Mouse (Mus musculus) olfactory bulb, adult 2 months (tissue): ENCODE results near the gene Cadm1. TPM values are rescaled to one million over a fixed set of nuclear protein-coding genes. Genes with fewer than 3 reads are reported as not detected.

Source experiments
- H3K27ac ChIP-seq: fragments of 200-500 bp; 2 replicates; pipeline ENCODE4 v1.5.1; 2012; ENCODE audit warnings: low read depth, low read length; ENCODE audit not compliant: insufficient read depth
- H3K4me1 ChIP-seq: fragments of 200-500 bp; 2 replicates; pipeline ENCODE4 v1.6.1; 2012; ENCODE audit warnings: low read length; ENCODE audit not compliant: control insufficient read depth, insufficient read depth
- H3K4me3 ChIP-seq: fragments of 200-500 bp; 2 replicates; pipeline ENCODE4 v1.5.1; 2012; ENCODE audit warnings: mild to moderate bottlenecking, low read depth, low read length, moderate library complexity; ENCODE audit not compliant: insufficient read depth
- CTCF ChIP-seq: fragments of 200-500 bp; IDR thresholded peaks from 2 replicates; pipeline ENCODE4 v1.5.1; 2012; ENCODE audit warnings: low read depth, mild to moderate bottlenecking, low read length, moderate library complexity; ENCODE audit not compliant: insufficient read depth
- POLR2A ChIP-seq: fragments of 200-500 bp; IDR thresholded peaks from 2 replicates; pipeline ENCODE4 v1.6.1; 2012; ENCODE audit warnings: mild to moderate bottlenecking, low read depth, low read length, moderate library complexity; ENCODE audit not compliant: insufficient read depth
- WGBS: fragments of 180-500 bp; shearing (Covaris S2); methylation state at CpG from one replicate; pipeline ENCODE4 v1.1.7; 2018; 5-methylcytosine and 5-hydroxymethylcytosine counted together
- polyA plus RNA-seq: library from polyadenylated mRNA; stranded (reverse); fragments of >200 nt; gene quantifications from 2 replicates; pipeline ENCODE4 v1.2.4, GENCODE M21; 2012; ENCODE audit warnings: low replicate concordance; ENCODE audit not compliant: missing spikeins, insufficient read depth, insufficient read length

Cadm1 gene
- polyA plus RNA-seq, 1 experiment, result not detected

DNA sequence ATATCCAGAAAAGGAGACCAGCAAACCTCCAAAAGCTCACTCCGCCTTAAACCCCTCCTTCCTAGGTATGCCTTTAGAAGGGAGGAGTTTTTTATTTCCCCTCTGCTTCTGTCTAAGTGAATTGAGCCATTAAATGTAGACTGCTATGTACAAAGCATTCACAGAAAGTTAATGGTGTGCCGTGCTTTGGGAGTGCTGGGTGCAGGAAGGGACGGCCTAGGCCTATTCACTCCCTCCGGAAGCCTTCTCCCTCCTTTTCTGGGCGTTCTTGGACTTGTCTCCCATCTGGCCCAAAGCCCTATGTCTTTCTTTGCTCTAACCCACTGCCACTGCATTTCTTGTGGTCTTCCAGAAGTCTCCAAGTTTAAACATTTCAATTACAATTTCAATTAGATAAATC is 268.5 kb downstream of the Cadm1 start:
- Histone ChIP-seq H3K27ac (no peak overlapping the region), H3K4me1 (peaks cover 2% of the 10 kb centered on the region; the same call in 1 of the 2 replicates), H3K4me3 (no peak overlapping the region)
- WGBS, result 80% methylated on average over 5 of the region's 5 CpGs
- TF ChIP-seq POLR2A (no peak), CTCF (no peak)

DNA sequence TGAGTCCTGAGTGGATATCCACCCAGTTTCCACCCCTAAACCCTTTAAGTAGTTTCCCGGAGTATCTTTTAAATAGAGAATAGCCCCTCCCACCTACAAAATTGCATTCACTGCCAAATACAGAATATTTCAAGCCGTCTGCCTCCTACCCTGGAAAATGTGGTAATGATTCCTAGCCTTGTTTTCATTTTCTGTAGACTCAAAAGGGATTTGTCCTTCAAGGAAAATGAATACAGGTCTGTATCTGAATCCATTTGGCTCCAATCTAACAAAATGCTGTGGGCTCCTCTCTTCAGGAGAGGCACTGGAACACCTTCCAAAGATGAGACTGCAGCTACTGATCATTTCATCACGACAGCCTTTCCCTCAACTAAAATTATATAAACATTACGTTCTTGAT is 271.3 kb downstream of the Cadm1 start:
- Histone ChIP-seq H3K4me3 (no peak overlapping the region), H3K27ac (no peak overlapping the region), H3K4me1 (peaks cover 2% of the 10 kb centered on the region; the same call in 1 of the 2 replicates)
- WGBS, result 61% methylated on average over 4 of the region's 4 CpGs
- TF ChIP-seq CTCF, result no peak

DNA sequence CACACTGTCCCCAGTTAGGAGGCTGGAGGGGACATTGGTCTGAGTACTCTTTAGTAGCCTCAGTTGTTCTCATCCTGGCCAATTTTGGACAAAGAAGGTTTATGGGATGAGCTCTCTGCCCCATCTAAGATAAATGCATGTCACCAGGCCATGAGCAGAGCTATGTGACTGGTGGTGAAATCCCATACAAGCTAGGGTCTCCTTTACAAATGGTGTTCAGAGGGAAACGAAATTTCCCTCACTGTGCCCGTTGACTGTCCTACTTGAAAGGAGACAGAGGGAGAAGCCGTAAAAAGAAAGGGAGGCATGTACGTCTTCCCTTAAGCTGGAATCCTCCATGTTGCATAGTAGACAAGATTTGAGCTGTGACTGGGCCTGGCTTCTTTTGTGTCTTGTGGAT is 272.6 kb downstream of the Cadm1 start:
- TF ChIP-seq CTCF (no peak), POLR2A (no peak)
- H3K4me1 ChIP-seq, result peaks cover 2% of the 10 kb centered on the region; the same call in 1 of the 2 replicates
- H3K4me3 ChIP-seq, result no peak overlapping the region
- no peak overlapping the region for H3K27ac ChIP-seq
- WGBS, result 96% methylated on average over 4 of the region's 4 CpGs

DNA sequence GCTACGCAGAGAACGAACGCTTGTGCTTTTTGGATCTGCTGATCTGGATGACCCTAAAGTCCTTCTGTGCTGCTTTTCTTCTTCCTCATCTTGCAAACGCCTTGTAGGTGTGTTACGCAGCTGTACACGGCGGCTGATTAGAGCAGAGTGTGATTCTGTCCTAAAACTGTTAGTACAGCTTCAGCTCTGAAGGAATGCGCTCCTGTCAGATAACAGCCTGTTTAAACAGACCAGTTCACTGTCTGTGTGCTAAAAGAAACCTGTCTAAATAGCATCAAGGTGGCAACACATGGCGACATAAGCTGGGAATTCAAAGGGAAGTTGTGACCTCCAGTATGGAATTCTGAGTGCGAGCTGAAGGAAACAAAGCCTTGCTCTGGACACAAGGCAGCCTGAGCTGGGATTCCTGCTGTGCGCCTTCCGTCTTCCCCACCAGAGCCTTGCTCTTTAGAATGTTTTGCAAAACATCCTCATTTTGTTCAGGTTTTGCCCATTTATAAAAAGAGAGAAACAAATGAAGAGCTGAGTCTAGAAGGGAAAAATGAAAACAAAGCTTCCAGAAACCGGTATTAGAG is 273.6 kb downstream of the Cadm1 start:
- 83% methylated on average over 13 of the region's 13 CpGs for WGBS
- no peak overlapping the region for H3K27ac ChIP-seq

DNA sequence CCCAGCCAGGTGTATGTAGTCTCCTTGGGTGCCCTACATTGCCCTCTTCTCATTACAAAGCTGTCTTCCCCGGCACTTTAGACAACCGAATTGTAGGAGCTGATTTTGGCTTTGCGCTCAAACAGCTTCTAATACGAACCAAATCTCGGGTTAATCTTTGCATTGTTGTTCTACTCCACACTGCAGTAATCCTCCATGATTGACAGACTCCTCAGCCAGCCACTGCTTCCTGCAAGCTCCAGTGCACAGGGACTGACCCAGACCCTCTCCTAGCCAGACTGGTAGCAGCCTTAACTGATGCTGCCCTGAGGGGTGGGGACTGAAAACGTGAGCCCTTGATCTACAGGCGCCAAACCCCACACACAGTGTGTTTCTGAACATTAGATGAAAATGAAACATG is 275.7 kb downstream of the Cadm1 start:
- Histone ChIP-seq H3K27ac (no peak overlapping the region), H3K4me3 (no peak overlapping the region), H3K4me1 (no peaks in the 10 kb centered on the region)
- TF ChIP-seq POLR2A (no peak), CTCF (no peak)
- WGBS, result 86% methylated on average over 7 of the region's 7 CpGs

More for the DNA sequence above, 273.6 kb downstream of the Cadm1 start:
- no peak for TF ChIP-seq CTCF
- no peak for TF ChIP-seq POLR2A
- Histone ChIP-seq H3K4me1 (peaks cover 2% of the 10 kb centered on the region; the same call in 1 of the 2 replicates), H3K4me3 (no peak overlapping the region)

DNA sequence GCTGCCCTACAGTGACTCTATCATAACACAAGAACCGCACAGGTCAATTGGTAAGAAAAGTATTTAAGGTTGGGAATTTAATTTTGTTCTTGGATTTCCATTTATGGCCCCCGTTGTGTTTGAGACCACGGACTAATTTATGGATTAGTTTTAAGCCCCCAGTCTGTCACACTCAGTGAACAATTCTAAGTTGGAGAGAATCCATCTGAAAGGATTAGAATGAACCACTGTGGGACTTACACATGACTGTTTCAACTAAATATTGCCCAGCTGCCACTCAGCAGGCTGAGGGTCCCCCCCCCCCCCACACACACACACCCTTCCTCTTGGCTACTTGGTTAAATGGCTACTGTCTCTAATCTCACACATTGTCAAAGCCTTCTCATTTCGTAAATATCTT is 295.7 kb downstream of the Cadm1 start:
- WGBS, result 74% methylated on average over 4 of the region's 4 CpGs
- Histone ChIP-seq H3K4me3 (no peak overlapping the region), H3K4me1 (peaks cover 4% of the 10 kb centered on the region; the same call in 1 of the 2 replicates), H3K27ac (no peak overlapping the region)
- TF ChIP-seq POLR2A (no peak), CTCF (no peak)

DNA sequence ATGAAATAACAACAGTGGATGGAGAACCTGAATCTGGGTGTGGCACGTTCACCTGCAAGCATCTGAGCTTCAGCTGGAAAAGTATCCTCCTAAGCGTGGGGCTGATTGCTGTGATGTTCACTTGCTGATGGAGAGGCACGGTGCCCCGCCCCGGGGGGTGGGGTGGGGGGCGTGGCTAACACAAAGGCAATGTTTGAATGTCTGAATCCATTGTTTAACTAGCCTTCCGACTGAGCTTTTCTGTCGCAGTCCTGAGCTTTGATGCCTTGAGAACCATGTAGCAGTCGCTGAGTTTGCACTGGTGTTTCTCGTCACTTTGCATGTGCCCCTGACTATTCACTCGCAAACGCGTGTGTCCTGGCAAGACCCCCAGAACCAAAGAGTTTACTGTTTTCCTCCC is 298.8 kb downstream of the Cadm1 start:
- Histone ChIP-seq H3K4me1 (peaks cover 4% of the 10 kb centered on the region; the same call in 1 of the 2 replicates), H3K4me3 (no peak overlapping the region), H3K27ac (no peak overlapping the region)
- WGBS, result 26% methylated on average over 13 of the region's 13 CpGs
- no peak for TF ChIP-seq CTCF
- no peak for TF ChIP-seq POLR2A

DNA sequence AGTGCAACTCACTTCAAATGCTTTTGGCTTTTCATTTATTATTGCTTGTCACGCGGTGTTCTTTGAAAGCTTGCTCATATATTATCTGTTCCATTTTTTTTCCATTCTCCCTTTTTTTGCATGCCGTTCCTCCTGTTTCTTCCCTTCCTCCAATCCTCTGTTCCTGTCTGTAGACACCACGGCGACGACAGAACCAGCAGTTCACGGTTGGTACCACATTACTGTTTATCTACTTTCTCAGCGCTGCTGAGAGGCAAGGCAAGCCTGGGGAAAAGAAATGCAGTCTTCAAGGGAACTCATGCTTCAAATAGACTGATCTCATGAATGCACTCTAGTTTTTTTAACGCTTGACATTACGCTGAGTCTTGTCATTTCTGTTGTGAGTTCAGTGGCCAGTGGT is 299.2 kb downstream of the Cadm1 start:
- 52% methylated on average over 10 of the region's 10 CpGs for WGBS
- no peak for TF ChIP-seq POLR2A
- no peak for TF ChIP-seq CTCF
- H3K27ac ChIP-seq, result no peak overlapping the region
- no peak overlapping the region for H3K4me3 ChIP-seq
- peaks cover 4% of the 10 kb centered on the region; the same call in 1 of the 2 replicates for H3K4me1 ChIP-seq

DNA sequence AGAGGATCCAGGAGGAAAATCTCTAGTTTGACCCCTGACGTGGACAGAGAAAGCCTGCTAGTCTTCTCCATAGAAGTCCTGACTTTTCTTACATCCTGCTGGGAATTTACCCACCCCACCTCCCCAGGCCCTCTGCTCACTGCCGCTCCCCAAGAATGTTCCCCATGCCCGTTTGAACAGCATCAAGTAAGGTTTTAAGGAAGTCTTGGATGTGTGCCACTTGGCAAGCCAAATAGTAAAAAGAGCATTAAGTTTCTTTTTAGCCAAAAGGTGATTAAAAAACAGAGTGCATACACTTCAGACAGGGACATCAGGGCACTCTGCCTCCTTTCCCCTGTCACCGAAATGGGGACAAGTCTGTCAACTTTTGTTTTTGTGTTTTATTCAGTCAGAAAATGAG is 299.9 kb downstream of the Cadm1 start:
- no peak for TF ChIP-seq POLR2A
- TF ChIP-seq CTCF, result no peak

More for the DNA sequence above, 299.9 kb downstream of the Cadm1 start:
- Histone ChIP-seq H3K4me3 (no peak overlapping the region), H3K27ac (no peak overlapping the region), H3K4me1 (peaks cover 4% of the 10 kb centered on the region; the same call in 1 of the 2 replicates)
- WGBS, result 66% methylated on average over 4 of the region's 4 CpGs
